Mouse (Mus musculus): ENCODE data around the gene Bsg.
"Not testable (repeated sequence)": the region's sequence is repeated elsewhere in the genome, so short reads cannot be mapped to it uniquely, and the experiment has no call there.

Bsg gene

GRCm38 (mm10) chr10:79735361-79735760 is 31.1 kb downstream of the Bsg start:
- peak in 1 of 2 experiments; percentile 60 for DNase-seq

- DNase-seq = peak in 1 of 2 experiments; percentile 48
These were observed 32.4 kb downstream of the Bsg start for GRCm38 (mm10) chr10:79736706-79737105.

- peak in 1 of 2 experiments; percentile 64 for DNase-seq
These were observed 34.0 kb downstream of the Bsg start for GRCm38 (mm10) chr10:79738259-79738658.

GRCm38 (mm10) chr10:79739234-79739633 is 34.9 kb downstream of the Bsg start:
- DNase-seq = peak in 1 of 2 experiments; percentile 38

- DNase-seq = peak in 1 of 2 experiments; percentile 42
These were observed 36.6 kb downstream of the Bsg start for GRCm38 (mm10) chr10:79740863-79741262.

GRCm38 (mm10) chr10:79743161-79743560 is 38.9 kb downstream of the Bsg start:
- DNase-seq = peak; percentile 61 to 64

- DNase-seq = peak; percentile 80 to 83
These were observed 39.5 kb downstream of the Bsg start for GRCm38 (mm10) chr10:79743650-79744365.

GRCm38 (mm10) chr10:79745411-79745810 is 41.1 kb downstream of the Bsg start:
- no peak for DNase-seq

GRCm38 (mm10) chr10:79745898-79746773 is 41.8 kb downstream of the Bsg start, which contains the start of gene Polrmt:
Gene Polrmt (minus strand): TSS chr10:79746581.
- peak; percentile 97 to 98 for DNase-seq

GRCm38 (mm10) chr10:79746774-79747151 is 42.5 kb downstream of the Bsg start:
- DNase-seq = peak in 1 of 2 experiments; percentile 22

GRCm38 (mm10) chr10:79748496-79748895 is 44.2 kb downstream of the Bsg start:
- no peak for DNase-seq

GRCm38 (mm10) chr10:79754856-79755516 is 50.7 kb downstream of the Bsg start, which contains the start of gene Fgf22:
Gene Fgf22 (plus strand): TSS chr10:79755076.
- DNase-seq = peak; percentile 76 to 81

GRCm38 (mm10) chr10:79755854-79756253 is 51.6 kb downstream of the Bsg start:
- DNase-seq = peak; percentile 40 to 42

- peak in 1 of 2 experiments; percentile 17 for DNase-seq
These were observed 52.4 kb downstream of the Bsg start for GRCm38 (mm10) chr10:79756660-79757059.

GRCm38 (mm10) chr10:79759675-79760074 is 55.4 kb downstream of the Bsg start:
- DNase-seq = not testable (repeated sequence)

GRCm38 (mm10) chr10:79760603-79761143 is 56.4 kb downstream of the Bsg start:
- DNase-seq = no peak

Measured in cerebellum, postnatal 10 days (tissue).